Mouse (Mus musculus) embryonic fibroblast, embryonic 13.5 days (primary cell): ENCODE measurements around the gene Lamb3.

ENCODE experiments used
- CTCF ChIP-seq: IDR thresholded peaks from 2 replicates; pipeline ENCODE4 v1.5.1; 2011; ENCODE audit warnings: mild to moderate bottlenecking, control low read depth, low read length, moderate library complexity, borderline replicate concordance; ENCODE audit not compliant: insufficient read depth
- POLR2A ChIP-seq: IDR thresholded peaks from 2 replicates; pipeline ENCODE4 v1.6.1; 2011; ENCODE audit warnings: low read depth, mild to moderate bottlenecking, control low read depth, low read length, moderate library complexity

DNA sequence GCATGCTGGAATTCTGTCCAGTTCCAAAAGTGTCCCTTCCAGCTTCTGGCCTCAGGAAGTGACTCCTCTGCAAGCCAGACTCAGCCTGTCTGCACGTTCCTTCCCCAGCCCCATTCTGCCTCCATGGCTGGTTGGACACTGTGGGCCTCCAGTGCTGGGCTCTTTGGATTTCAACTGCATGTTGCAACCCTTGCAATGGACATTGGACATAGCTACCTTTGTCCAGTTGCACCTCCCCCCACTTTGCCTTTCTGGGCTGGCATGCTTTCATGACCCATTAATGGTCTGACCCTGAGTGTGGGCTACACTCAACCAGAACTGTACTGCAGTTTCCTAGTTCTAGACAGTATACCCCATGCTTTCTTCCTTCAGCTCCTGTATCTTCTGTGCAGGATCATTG lies 104.1 kb downstream of the Lamb3 start:
- no peak for TF ChIP-seq CTCF
- no peak for TF ChIP-seq POLR2A
